ENCODE assay signal across 9 mouse cellular contexts in genomic region chr1:155201914-155202313, GRCm38 (mm10). TPM values are rescaled to one million over a fixed set of nuclear protein-coding genes. Genes with fewer than 3 reads are reported as not detected.
DNase-seq lines count a peak whose midpoint lies in the region; ATAC-seq and TF ChIP-seq lines count a peak whose summit lies in the region.
"Had no signal": no experiment of that assay in that cellular context is flagged by ENCODE, and none has a peak within 500 bp of the region (broad histone marks: within the 10 kb centered on the region; RNA-seq: fewer than 3 reads in every experiment).

No protein-coding gene starts in this region.

- H3K36me3 ChIP-seq in liver, postnatal 0 days (replicated peaks; ENCODE audit: insufficient read depth, low read length), result 0 out of 2 replicates have a peak, but pooled peaks cover 4% of the 10 kb centered on the region
- H3K36me3 ChIP-seq in liver, embryonic 11.5 days (ENCODE audit: control insufficient read depth, insufficient read depth, low read length), result peaks cover 7% of the 10 kb centered on the region; the same call in 1 of the 2 replicates
- H3K36me3 ChIP-seq in intestine, embryonic 15.5 days, result 0 out of 2 replicates have a peak, but pooled peaks cover 6% of the 10 kb centered on the region
- H3K36me3 ChIP-seq in limb, embryonic 11.5 days (ENCODE audit: control insufficient read depth, insufficient read depth, low read length), result peaks cover 4% of the 10 kb centered on the region; the same call in 1 of the 2 replicates
- H3K36me3 ChIP-seq in stomach, embryonic 14.5 days (ENCODE audit: control insufficient read depth, insufficient read depth, low read length), result peaks cover 17% of the 10 kb centered on the region

- H3K4me3 ChIP-seq in liver, postnatal 0 days (ENCODE audit: low read depth, low read length), result no peak overlapping the region
- no peak overlapping the region for H3K4me3 ChIP-seq in liver, embryonic 11.5 days (ENCODE audit: low read depth, low read length)
- no peak overlapping the region for H3K4me3 ChIP-seq in intestine, embryonic 15.5 days (replicated peaks)
- no peak overlapping the region for H3K4me3 ChIP-seq in limb, embryonic 11.5 days (ENCODE audit: low read depth, low read length)
- H3K4me3 ChIP-seq in stomach, embryonic 14.5 days (ENCODE audit: low read depth, low read length), result no peak overlapping the region
- H3K4me3 ChIP-seq: liver, embryonic 15.5 days had no signal

- peak; percentile 20 for DNase-seq in liver, postnatal 0 days
- DNase-seq in liver, embryonic 11.5 days (ENCODE audit: low spot score), result no peak
- no peak for DNase-seq in limb, embryonic 11.5 days (ENCODE audit: low spot score)
- no peak for DNase-seq in urinary bladder, postnatal 36 days (ENCODE audit: low spot score in 2 of 2)
- DNase-seq in spleen, postnatal 14 days (ENCODE audit: low spot score in 2 of 2), result no peak
- DNase-seq in embryo, embryonic 10.5 days (ENCODE audit: low spot score), result no peak

- no peak overlapping the region for H3K4me2 ChIP-seq in liver, postnatal 0 days (ENCODE audit: low read depth, low read length)
- H3K4me2 ChIP-seq in liver, embryonic 11.5 days, result no peak overlapping the region
- no peak overlapping the region for H3K4me2 ChIP-seq in intestine, embryonic 15.5 days (replicated peaks)
- H3K4me2 ChIP-seq in limb, embryonic 11.5 days (ENCODE audit: low read depth, severe bottlenecking), result no peak overlapping the region
- H3K4me2 ChIP-seq in stomach, embryonic 14.5 days (replicated peaks; ENCODE audit: low read depth, low read length), result no peak overlapping the region
- H3K4me2 ChIP-seq: liver, embryonic 15.5 days had no signal

- peaks cover 36% of the 10 kb centered on the region for H3K4me1 ChIP-seq in liver, postnatal 0 days (ENCODE audit: insufficient read depth)
- 0 out of 2 replicates have a peak, but pooled peaks cover 3% of the 10 kb centered on the region for H3K4me1 ChIP-seq in liver, embryonic 11.5 days (replicated peaks; ENCODE audit: control insufficient read depth, insufficient read depth, low read length)
- peaks cover 24% of the 10 kb centered on the region for H3K4me1 ChIP-seq in intestine, embryonic 15.5 days (replicated peaks)
- peaks cover 2% of the 10 kb centered on the region; the same call in 1 of the 2 replicates for H3K4me1 ChIP-seq in limb, embryonic 11.5 days (ENCODE audit: control insufficient read depth, insufficient read depth, low read length)
- H3K4me1 ChIP-seq in stomach, embryonic 14.5 days (ENCODE audit: control insufficient read depth, insufficient read depth, low read length), result peaks cover 28% of the 10 kb centered on the region

- no peak for ATAC-seq in liver, postnatal 0 days
- no peak for ATAC-seq in liver, embryonic 11.5 days (replicated peaks; ENCODE audit: low FRiP score)
- peak; percentile 58 for ATAC-seq in intestine, embryonic 15.5 days
- ATAC-seq in limb, embryonic 11.5 days (ENCODE audit: insufficient number of reproducible peaks, low FRiP score, low TSS enrichment, low read depth), result no peak
- no peak for ATAC-seq in stomach, embryonic 14.5 days (ENCODE audit: insufficient number of reproducible peaks, insufficient read depth, low FRiP score, low read depth)

- H3K9ac ChIP-seq in liver, postnatal 0 days (replicated peaks), result no peak overlapping the region
- H3K9ac ChIP-seq in liver, embryonic 11.5 days (ENCODE audit: low read depth, low read length), result no peak overlapping the region; the same call in 1 of the 2 replicates
- H3K9ac ChIP-seq in intestine, embryonic 15.5 days, result no peak overlapping the region
- no peak overlapping the region for H3K9ac ChIP-seq in limb, embryonic 11.5 days (ENCODE audit: low read length)
- H3K9ac ChIP-seq in stomach, embryonic 14.5 days (replicated peaks; ENCODE audit: low read depth, low read length), result no peak overlapping the region
- H3K9ac ChIP-seq: liver, embryonic 15.5 days had no signal

- WGBS in liver, postnatal 0 days (ENCODE audit: insufficient replicate concordance), result 80% methylated on average over 17 of the region's 17 CpGs
- 83% methylated on average over 17 of the region's 17 CpGs for WGBS in liver, embryonic 11.5 days
- 72% methylated on average over 17 of the region's 17 CpGs for WGBS in intestine, embryonic 15.5 days
- 84% methylated on average over 17 of the region's 17 CpGs for WGBS in limb, embryonic 11.5 days
- 84% methylated on average over 17 of the region's 17 CpGs for WGBS in stomach, embryonic 14.5 days

- H3K9me3 ChIP-seq in liver, postnatal 0 days (ENCODE audit: low read length), result no peaks in the 10 kb centered on the region
- H3K9me3 ChIP-seq in liver, embryonic 11.5 days (ENCODE audit: control insufficient read depth, low read length), result no peaks in the 10 kb centered on the region
- H3K9me3 ChIP-seq in intestine, embryonic 15.5 days, result no peaks in the 10 kb centered on the region
- no peaks in the 10 kb centered on the region for H3K9me3 ChIP-seq in limb, embryonic 11.5 days (ENCODE audit: control insufficient read depth, low read length)
- no peaks in the 10 kb centered on the region for H3K9me3 ChIP-seq in stomach, embryonic 14.5 days (ENCODE audit: control insufficient read depth, low read depth, low read length)
- H3K9me3 ChIP-seq: liver, embryonic 15.5 days had no signal

- H3K27me3 ChIP-seq in liver, postnatal 0 days (ENCODE audit: insufficient read depth, low read length), result no peaks in the 10 kb centered on the region
- H3K27me3 ChIP-seq in liver, embryonic 11.5 days (replicated peaks; ENCODE audit: control insufficient read depth, insufficient read depth, low read length), result no peaks in the 10 kb centered on the region
- H3K27me3 ChIP-seq in intestine, embryonic 15.5 days (replicated peaks), result no peaks in the 10 kb centered on the region
- H3K27me3 ChIP-seq in limb, embryonic 11.5 days (ENCODE audit: control insufficient read depth, insufficient read depth, low read length), result no peaks in the 10 kb centered on the region
- no peaks in the 10 kb centered on the region for H3K27me3 ChIP-seq in stomach, embryonic 14.5 days (ENCODE audit: control insufficient read depth, insufficient read depth, low read length)
- H3K27me3 ChIP-seq: liver, embryonic 15.5 days had no signal

- no peak for TF ChIP-seq EP300 in liver, postnatal 0 days (IDR thresholded peaks at IDR 0.05; ENCODE audit: low read depth)

- H3K27ac ChIP-seq in liver, postnatal 0 days (ENCODE audit: low read depth), result peak overlapping the region; percentile 55
- H3K27ac ChIP-seq in liver, embryonic 11.5 days (ENCODE audit: low read depth, low read length), result no peak overlapping the region
- H3K27ac ChIP-seq in intestine, embryonic 15.5 days, result peak overlapping the region; percentile 81; the same call in 1 of the 2 replicates
- 0 out of 2 replicates have a peak overlapping the region, but pooled peaks have one; percentile 2 for H3K27ac ChIP-seq in limb, embryonic 11.5 days (replicated peaks; ENCODE audit: low read depth, low read length)
- peak overlapping the region; percentile 34; the same call in 1 of the 2 replicates for H3K27ac ChIP-seq in stomach, embryonic 14.5 days (ENCODE audit: low read length)
- H3K27ac ChIP-seq: liver, embryonic 15.5 days had no signal

- no peak for TF ChIP-seq CTCF in liver, postnatal 0 days (IDR thresholded peaks at IDR 0.05; ENCODE audit: low read depth)

RNA-seq across cellular contexts. Expression of gene BC034090, which starts 42.3 kb away (rescaled TPM):
- 0.14 and 0.22 TPM in 2 replicates for polyA plus RNA-seq in liver, postnatal 0 days (2015; fragmentation: Nextera tagmentation; extraction: Ambion mirVana)
- 0.86 and 1.8 TPM in 2 replicates for polyA plus RNA-seq in liver, embryonic 11.5 days (2014; fragmentation: Nextera tagmentation; extraction: Ambion mirVana)
- 1.7 and 2.2 TPM in 2 replicates for polyA plus RNA-seq in intestine, embryonic 15.5 days (2015; fragmentation: Nextera tagmentation; extraction: Ambion mirVana)
- 2.8 and 3.8 TPM in 2 replicates for polyA plus RNA-seq in limb, embryonic 11.5 days (2014; fragmentation: Nextera tagmentation; extraction: Ambion mirVana)
- 3.3 and 3.8 TPM in 2 replicates for polyA plus RNA-seq in stomach, embryonic 14.5 days (2014; fragmentation: Nextera tagmentation; extraction: Ambion mirVana)

RNA-seq across cellular contexts. Expression of gene Stx6, which starts 43.4 kb away (rescaled TPM):
- polyA plus RNA-seq in liver, postnatal 0 days (2015; fragmentation: Nextera tagmentation; extraction: Ambion mirVana), result 6.0 and 8.5 TPM in 2 replicates
- polyA plus RNA-seq in liver, embryonic 11.5 days (2014; fragmentation: Nextera tagmentation; extraction: Ambion mirVana), result 36.0 and 36.9 TPM in 2 replicates
- polyA plus RNA-seq in intestine, embryonic 15.5 days (2015; fragmentation: Nextera tagmentation; extraction: Ambion mirVana), result 52.9 and 54.2 TPM in 2 replicates
- polyA plus RNA-seq in limb, embryonic 11.5 days (2014; fragmentation: Nextera tagmentation; extraction: Ambion mirVana), result 91.8 and 116 TPM in 2 replicates
- 80.1 and 81.7 TPM in 2 replicates for polyA plus RNA-seq in stomach, embryonic 14.5 days (2014; fragmentation: Nextera tagmentation; extraction: Ambion mirVana)

RNA-seq across cellular contexts. Expression of gene Mr1, which starts 55.3 kb away (rescaled TPM):
- polyA plus RNA-seq in liver, postnatal 0 days (2015; fragmentation: Nextera tagmentation; extraction: Ambion mirVana), result 0.78 and 0.92 TPM in 2 replicates
- polyA plus RNA-seq in liver, embryonic 11.5 days (2014; fragmentation: Nextera tagmentation; extraction: Ambion mirVana), result 0.81 and 1.2 TPM in 2 replicates
- polyA plus RNA-seq in intestine, embryonic 15.5 days (2015; fragmentation: Nextera tagmentation; extraction: Ambion mirVana), result 5.4 and 5.9 TPM in 2 replicates
- polyA plus RNA-seq in limb, embryonic 11.5 days (2014; fragmentation: Nextera tagmentation; extraction: Ambion mirVana), result 2.9 and 3.1 TPM in 2 replicates
- polyA plus RNA-seq in stomach, embryonic 14.5 days (2014; fragmentation: Nextera tagmentation; extraction: Ambion mirVana), result 11.0 and 13.5 TPM in 2 replicates
